Mouse (Mus musculus) lung, embryonic 16.5 days (tissue): ENCODE measurements around the gene Uhrf1bp1. TPM values are rescaled to one million over a fixed set of nuclear protein-coding genes. Genes with fewer than 3 reads are reported as not detected.

Experiments
- ATAC-seq: fragments of 200-750 bp; cut with Nextera tagmentation; 2 replicates; pipeline ENCODE4 v1.8.0; 2017; ENCODE audit warnings: low read depth, mild to moderate bottlenecking, moderate library complexity
- H3K27ac ChIP-seq: fragments of 300-500 bp; sonication (generic); 2 replicates; pipeline ENCODE4 v1.5.1; 2014; ENCODE audit warnings: mild to moderate bottlenecking, control low read depth, low read length
- H3K27me3 ChIP-seq: fragments of 300-500 bp; sonication (generic); 2 replicates; pipeline ENCODE4 v1.6.1; 2014; ENCODE audit warnings: low read depth, low read length, mixed read lengths; ENCODE audit not compliant: control insufficient read depth, insufficient read depth
- H3K36me3 ChIP-seq: fragments of 300-500 bp; sonication (generic); 2 replicates; pipeline ENCODE4 v1.6.1; 2014; ENCODE audit warnings: low read length; ENCODE audit not compliant: control insufficient read depth, insufficient read depth
- H3K4me1 ChIP-seq: fragments of 300-500 bp; sonication (generic); replicated peaks from 2 replicates; pipeline ENCODE4 v1.6.1; 2014; ENCODE audit warnings: low read length, mixed read lengths; ENCODE audit not compliant: control insufficient read depth, insufficient read depth
- H3K4me2 ChIP-seq: fragments of 300-500 bp; sonication (generic); 2 replicates; pipeline ENCODE4 v1.6.1; 2014; ENCODE audit warnings: low read depth, low read length, control low read depth
- H3K4me3 ChIP-seq: fragments of 300-500 bp; sonication (generic); 2 replicates; pipeline ENCODE4 v1.5.1; 2014; ENCODE audit warnings: mild to moderate bottlenecking, low read length, control low read depth
- H3K9ac ChIP-seq: fragments of 300-500 bp; sonication (generic); 2 replicates; pipeline ENCODE4 v1.6.1; 2014; ENCODE audit warnings: low read length, control low read depth
- H3K9me3 ChIP-seq: fragments of 300-500 bp; sonication (generic); 2 replicates; pipeline ENCODE4 v1.6.1; 2016; ENCODE audit warnings: low read length; ENCODE audit not compliant: control insufficient read depth
- WGBS: fragments of 180-500 bp; shearing (Covaris S2); extraction: QIAGEN DNeasy Blood & Tissue Kit; methylation state at CpG from one replicate; pipeline ENCODE4 v1.1.7; 2014; 5-methylcytosine and 5-hydroxymethylcytosine counted together
- polyA plus RNA-seq: library from polyadenylated mRNA; unstranded; fragments of >200 nt; fragmentation: Nextera tagmentation; extraction: Ambion mirVana; gene quantifications from 2 replicates; pipeline ENCODE4 v1.2.1, GENCODE M21; 2015

Uhrf1bp1 gene
- polyA plus RNA-seq, 1 experiment from 2014 or later = 4.6 TPM

DNA sequence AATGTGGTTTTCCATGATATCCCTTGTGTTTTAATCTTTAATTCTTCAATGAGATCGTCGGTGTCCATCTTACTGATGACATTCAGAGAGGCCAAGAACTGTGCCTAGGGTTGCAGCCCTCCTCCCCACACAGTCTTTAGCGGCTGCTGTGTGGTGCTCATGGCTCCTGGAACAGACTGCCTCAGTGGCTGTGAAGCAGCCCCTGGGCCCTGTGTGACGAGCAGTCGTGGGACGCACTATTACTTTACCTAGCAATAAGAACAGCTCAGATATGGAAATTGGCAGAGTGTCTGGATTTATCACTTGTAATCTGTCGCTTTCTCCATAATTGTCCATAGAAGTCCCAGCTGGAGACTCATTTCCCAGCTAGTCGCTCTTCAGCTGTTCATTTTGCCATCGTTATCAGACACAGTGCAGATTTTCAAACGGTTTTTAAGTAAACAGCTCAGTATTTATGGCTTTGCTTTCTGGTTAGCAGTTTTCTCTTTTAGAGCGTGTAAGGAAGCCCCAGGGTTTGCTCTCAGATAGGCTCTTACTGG, 66.0 kb downstream of the Uhrf1bp1 start:
- Histone ChIP-seq H3K9ac (no peak overlapping the region), H3K36me3 (no peaks in the 10 kb centered on the region), H3K27ac (no peak overlapping the region), H3K4me1 (peaks cover 58% of the 10 kb centered on the region), H3K4me3 (no peak overlapping the region), H3K4me2 (no peak overlapping the region), H3K27me3 (no peaks in the 10 kb centered on the region), H3K9me3 (no peaks in the 10 kb centered on the region)
- WGBS = 51% methylated on average over 11 of the region's 11 CpGs
- ATAC-seq = no peak

DNA sequence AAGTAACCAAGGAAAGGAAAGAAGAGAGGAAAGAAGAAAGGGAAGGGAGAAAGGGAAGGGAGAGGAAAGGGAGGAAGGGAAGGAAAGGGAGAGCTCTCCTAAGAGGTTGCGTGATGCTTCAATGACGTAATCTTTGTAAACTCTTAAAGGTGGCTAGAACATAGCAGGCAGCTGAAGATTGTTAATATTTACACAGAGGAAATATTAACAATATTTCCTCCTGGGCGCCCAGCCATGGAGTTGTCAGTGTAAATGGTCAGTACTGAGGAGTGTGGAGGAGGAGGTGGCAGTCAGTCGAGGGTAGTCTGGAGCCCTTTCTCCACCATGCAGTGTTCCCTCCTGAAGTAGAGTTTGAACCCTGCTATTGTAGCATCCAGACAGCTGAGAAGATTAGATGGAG, 68.8 kb downstream of the Uhrf1bp1 start:
- Histone ChIP-seq H3K4me3 (no peak overlapping the region), H3K9me3 (no peaks in the 10 kb centered on the region), H3K4me2 (no peak overlapping the region), H3K27me3 (no peaks in the 10 kb centered on the region), H3K27ac (peak overlapping the region; percentile 82), H3K36me3 (no peaks in the 10 kb centered on the region), H3K4me1 (peaks cover 55% of the 10 kb centered on the region), H3K9ac (no peak overlapping the region)
- WGBS = 8% methylated on average over 4 of the region's 4 CpGs
- peak; percentile 85 for ATAC-seq

DNA sequence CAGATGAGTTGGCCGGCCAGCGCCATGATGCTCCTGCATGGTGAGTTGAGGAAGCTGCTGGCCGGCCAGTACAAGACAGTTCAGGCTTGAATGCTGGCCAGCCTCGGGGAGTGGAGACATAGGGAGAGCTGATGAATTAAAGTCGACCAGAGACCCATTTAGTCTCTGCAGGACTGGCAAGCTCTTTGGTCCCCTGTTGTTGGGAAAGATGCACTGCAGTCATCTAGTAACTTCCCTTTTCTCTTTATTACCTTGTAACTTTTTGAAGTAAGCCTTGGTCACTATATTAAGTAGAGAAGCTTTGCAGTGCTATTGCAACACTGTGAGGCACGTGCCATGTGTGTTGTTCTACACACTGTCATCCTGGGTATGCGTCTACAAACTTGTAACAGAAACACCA, 69.3 kb downstream of the Uhrf1bp1 start:
- 45% methylated on average over 7 of the region's 7 CpGs for WGBS
- Histone ChIP-seq H3K4me3 (no peak overlapping the region), H3K4me2 (no peak overlapping the region), H3K9me3 (no peaks in the 10 kb centered on the region), H3K27ac (peak overlapping the region; percentile 82), H3K27me3 (no peaks in the 10 kb centered on the region), H3K4me1 (peaks cover 51% of the 10 kb centered on the region), H3K36me3 (no peaks in the 10 kb centered on the region), H3K9ac (no peak overlapping the region)
- peak; percentile 75 for ATAC-seq

DNA sequence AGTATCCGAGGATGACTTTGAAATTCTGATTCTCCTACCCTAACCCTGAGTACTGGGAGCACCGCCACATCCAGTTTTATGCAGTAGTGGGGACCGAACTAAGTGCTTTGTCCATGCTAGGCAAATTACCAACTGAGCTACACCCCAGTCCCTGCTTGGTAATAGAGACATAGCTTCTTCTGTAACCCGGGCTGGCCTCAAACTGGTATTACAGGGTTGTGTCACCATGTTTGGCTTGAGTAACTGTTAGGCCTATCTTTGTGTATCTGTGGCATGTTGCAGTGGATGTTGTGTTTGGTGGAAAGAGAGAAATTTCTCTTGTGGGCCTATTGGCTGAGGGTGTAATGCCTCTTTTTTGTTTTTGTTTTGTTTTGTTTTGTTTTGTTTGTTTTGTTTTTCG, 74.0 kb downstream of the Uhrf1bp1 start:
- Histone ChIP-seq H3K27me3 (no peaks in the 10 kb centered on the region), H3K4me2 (no peak overlapping the region), H3K4me3 (no peak overlapping the region), H3K9me3 (no peaks in the 10 kb centered on the region), H3K4me1 (peaks cover 34% of the 10 kb centered on the region), H3K36me3 (no peaks in the 10 kb centered on the region), H3K27ac (no peak overlapping the region), H3K9ac (no peak overlapping the region)
- 86% methylated on average over 5 of the region's 5 CpGs for WGBS
- no peak for ATAC-seq

DNA sequence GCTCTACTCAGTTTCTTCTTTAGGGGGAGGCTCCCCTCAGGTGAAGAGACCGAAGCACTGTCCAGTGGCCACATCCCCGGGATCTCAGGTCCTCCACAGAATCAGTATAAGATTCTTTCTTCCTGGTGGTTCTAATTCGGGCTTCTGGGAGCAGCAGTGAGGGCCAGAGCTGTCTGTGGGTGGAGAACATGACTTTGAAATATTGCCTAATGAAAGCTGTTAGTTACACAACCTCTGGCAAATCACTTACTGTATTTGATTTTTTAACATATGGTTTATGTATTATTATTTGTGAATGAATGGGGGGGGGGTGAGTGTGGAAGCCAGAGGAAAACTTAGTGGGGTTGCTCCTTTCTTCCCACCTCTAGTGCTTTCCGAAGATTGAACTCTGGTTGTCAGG, 75.6 kb downstream of the Uhrf1bp1 start:
- no peak overlapping the region for H3K27ac ChIP-seq
- WGBS = 74% methylated on average over 4 of the region's 4 CpGs
- no peaks in the 10 kb centered on the region for H3K9me3 ChIP-seq
- H3K27me3 ChIP-seq = no peaks in the 10 kb centered on the region
- peaks cover 25% of the 10 kb centered on the region for H3K4me1 ChIP-seq
- H3K36me3 ChIP-seq = no peaks in the 10 kb centered on the region
- no peak; the same call in 1 of the 2 replicates for ATAC-seq
- no peak overlapping the region for H3K4me3 ChIP-seq
- H3K9ac ChIP-seq = no peak overlapping the region
- no peak overlapping the region for H3K4me2 ChIP-seq

DNA sequence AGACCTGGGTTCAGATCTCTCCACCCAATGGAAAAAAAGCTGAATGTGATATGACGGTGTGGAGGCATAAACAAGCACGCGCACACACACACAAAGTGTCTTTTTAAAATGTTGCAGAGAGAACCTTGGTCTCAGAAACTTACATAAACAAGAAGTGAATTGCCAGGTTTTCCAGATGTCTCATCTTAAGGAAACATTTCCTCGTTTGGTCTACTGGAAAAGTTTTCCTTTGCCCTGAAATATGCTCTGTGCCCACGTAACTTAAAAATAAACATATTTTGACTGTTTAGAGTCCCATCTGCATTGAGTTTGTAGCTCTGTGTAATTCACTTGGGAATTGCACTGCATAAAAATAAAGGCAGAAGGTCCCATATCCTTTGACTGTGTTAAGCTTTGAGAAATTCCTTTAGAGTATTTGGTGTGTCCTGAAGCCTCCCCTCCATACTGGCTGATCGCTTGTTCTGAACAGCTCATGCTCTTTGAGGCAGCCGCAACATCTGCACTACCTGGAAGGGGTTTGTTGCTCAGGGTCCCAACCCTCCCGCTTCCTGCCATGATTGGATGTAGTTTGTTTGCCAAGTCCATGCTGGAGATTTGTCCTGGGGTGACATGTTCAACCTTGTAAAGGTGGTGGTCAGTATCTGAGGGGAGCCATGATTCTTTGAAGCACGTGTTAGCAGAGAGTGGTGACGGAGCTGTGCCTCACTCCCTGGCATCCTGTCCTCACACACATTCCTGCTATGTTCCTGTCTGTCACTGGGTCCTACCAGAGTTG, 78.1 kb downstream of the Uhrf1bp1 start:
- no peak for ATAC-seq
- 70% methylated on average over 10 of the region's 10 CpGs for WGBS
- Histone ChIP-seq H3K4me2 (no peak overlapping the region), H3K27ac (peak overlapping the region; percentile 67), H3K9ac (no peak overlapping the region), H3K9me3 (no peaks in the 10 kb centered on the region), H3K36me3 (no peaks in the 10 kb centered on the region), H3K4me3 (no peak overlapping the region), H3K27me3 (no peaks in the 10 kb centered on the region), H3K4me1 (peaks cover 40% of the 10 kb centered on the region)

DNA sequence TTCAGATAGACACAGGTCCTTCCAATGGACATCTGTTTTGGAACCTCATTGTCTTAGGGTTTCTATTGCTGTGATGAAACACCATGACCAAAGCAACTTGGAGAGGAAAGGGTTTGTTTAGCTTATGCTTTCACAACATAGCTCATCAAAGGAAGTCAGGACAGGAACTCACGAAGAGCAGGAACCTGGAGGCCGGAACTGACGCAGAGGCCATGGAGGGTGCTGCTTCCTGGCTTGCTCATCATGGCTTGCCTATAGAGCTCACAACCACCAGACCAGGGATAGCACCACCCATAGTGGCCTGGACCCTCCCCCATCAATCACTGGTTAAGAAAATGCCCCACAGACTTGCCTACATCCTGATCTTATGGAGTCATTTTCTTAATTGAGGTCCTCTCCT, 78.8 kb downstream of the Uhrf1bp1 start:
- Histone ChIP-seq H3K4me3 (no peak overlapping the region), H3K36me3 (no peaks in the 10 kb centered on the region), H3K27ac (no peak overlapping the region), H3K9ac (no peak overlapping the region), H3K27me3 (no peaks in the 10 kb centered on the region), H3K4me2 (no peak overlapping the region), H3K9me3 (no peaks in the 10 kb centered on the region), H3K4me1 (peaks cover 47% of the 10 kb centered on the region)
- ATAC-seq = no peak
- WGBS = 85% methylated on average over 3 of the region's 3 CpGs

DNA sequence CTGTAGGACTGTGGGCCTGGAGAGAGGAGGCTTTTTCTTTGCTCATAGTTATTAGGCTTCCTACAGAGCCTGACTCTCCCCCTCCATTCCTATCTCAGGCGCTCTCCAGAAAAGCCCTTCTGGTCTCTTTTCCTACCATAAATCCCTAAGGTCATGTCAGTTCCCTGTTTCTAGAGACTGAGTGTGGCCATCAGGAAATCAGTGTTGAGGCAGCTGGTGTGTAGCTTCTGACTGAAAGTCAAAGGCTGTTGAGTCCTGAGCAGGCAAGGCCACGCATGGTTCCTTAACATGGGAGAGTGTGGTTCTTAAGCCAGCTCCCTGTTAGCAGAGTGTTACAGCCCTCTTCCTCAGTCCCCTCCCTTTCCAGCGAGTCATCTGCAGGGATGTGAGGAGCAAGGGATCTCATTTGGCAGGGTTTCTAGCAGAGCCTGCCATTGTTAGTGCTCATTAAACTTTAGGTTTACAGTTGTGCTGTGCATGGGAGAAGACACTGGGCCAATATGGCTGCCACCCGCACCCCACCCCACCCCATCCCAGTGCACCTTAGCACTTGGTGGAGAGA, 80.9 kb downstream of the Uhrf1bp1 start:
- Histone ChIP-seq H3K4me1 (peaks cover 55% of the 10 kb centered on the region), H3K9ac (peak overlapping the region; percentile 17; the same call in 1 of the 2 replicates), H3K4me3 (no peak overlapping the region), H3K9me3 (no peaks in the 10 kb centered on the region), H3K27me3 (no peaks in the 10 kb centered on the region), H3K27ac (peak overlapping the region; percentile 90), H3K4me2 (no peak overlapping the region), H3K36me3 (no peaks in the 10 kb centered on the region)
- ATAC-seq = no peak
- 70% methylated on average over 4 of the region's 4 CpGs for WGBS

DNA sequence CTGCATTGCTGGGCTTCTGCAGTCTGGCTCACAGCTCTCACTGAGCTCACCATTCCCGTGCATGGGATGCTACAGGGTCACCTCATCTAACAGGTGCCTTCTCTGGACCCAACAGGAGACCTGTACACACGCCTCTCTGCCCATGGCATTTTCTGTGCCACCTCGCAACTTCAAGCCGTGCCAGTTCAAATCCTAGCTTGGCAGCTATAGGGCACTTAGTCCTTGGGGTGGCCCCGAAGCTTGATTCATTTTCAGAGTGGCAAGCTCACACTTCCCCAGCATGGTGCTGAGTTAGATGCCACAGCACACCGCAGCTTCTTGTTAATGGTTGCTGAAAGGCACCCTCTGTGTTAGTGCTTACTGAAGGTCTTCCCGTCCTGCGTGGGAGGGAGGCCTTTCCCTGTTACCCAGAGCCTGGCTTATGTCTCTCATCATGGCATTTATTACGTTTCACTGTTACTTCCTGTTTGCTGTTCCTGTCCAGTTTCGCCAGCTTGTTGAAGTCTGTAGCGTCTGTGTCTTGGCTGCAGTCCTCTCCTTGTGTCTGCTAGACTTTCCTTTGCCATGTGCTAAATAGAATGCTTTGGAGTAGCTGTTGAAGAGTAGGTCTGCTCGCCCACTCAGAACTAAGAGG, 82.0 kb downstream of the Uhrf1bp1 start:
- H3K4me2 ChIP-seq = no peak overlapping the region
- WGBS = 53% methylated on average over 12 of the region's 12 CpGs
- no peak overlapping the region for H3K4me3 ChIP-seq
- H3K9ac ChIP-seq = no peak overlapping the region; the same call in 1 of the 2 replicates
- H3K27me3 ChIP-seq = no peaks in the 10 kb centered on the region
- no peaks in the 10 kb centered on the region for H3K36me3 ChIP-seq
- ATAC-seq = peak; percentile 57
- H3K27ac ChIP-seq = peak overlapping the region; percentile 90
- peaks cover 54% of the 10 kb centered on the region for H3K4me1 ChIP-seq
- H3K9me3 ChIP-seq = no peaks in the 10 kb centered on the region
